25 mouse cellular contexts compared by ENCODE assay signal in the genomic region with DNA sequence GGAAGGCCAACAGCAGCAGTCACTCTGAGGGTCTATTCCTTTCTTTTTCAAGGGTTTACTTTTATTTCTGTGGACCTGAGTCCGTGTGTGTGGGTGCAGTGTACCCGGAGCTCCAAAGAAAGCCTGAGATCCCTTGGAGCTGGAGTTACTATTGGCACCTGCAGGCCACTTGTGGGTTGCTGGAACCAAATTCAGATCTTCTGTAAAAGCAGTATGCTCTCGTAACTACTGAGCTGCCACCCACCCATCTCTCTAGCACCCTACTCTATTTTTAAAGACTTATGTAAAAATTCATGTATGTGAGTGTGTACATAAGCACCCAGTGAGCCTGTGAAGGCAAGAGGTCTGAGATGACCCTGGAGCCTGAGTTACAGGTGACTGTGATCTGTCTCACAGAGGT. TPM values are rescaled to one million over a fixed set of nuclear protein-coding genes. Genes with fewer than 3 reads are reported as not detected.
DNase-seq lines count a peak whose midpoint lies in the region; ATAC-seq and TF ChIP-seq lines count a peak whose summit lies in the region.
"Had no signal": no experiment of that assay in that cellular context is flagged by ENCODE, and none has a peak within 500 bp of the region (broad histone marks: within the 10 kb centered on the region; RNA-seq: fewer than 3 reads in every experiment).

No protein-coding gene starts in this region.

- H3K4me3 ChIP-seq in left cerebral cortex, adult 2 months, result no peak overlapping the region
- H3K4me3 ChIP-seq in liver, embryonic 12.5 days, result no peak overlapping the region
- no peak overlapping the region for H3K4me3 ChIP-seq in lung, adult 2 months (replicated peaks; ENCODE audit: extremely low read depth, low read depth, low read length)
- H3K4me3 ChIP-seq: forebrain, embryonic 13.5 days; heart, embryonic 13.5 days; hindbrain, embryonic 10.5 days; kidney, embryonic 15.5 days had no signal

- TF ChIP-seq CTCF in left cerebral cortex, adult 2 months (IDR thresholded peaks at IDR 0.05), result no peak
- no peak for TF ChIP-seq CTCF in lung, adult 2 months (IDR thresholded peaks at IDR 0.05; ENCODE audit: insufficient read depth, low read length)

- H3K4me2 ChIP-seq in liver, embryonic 12.5 days, result no peak overlapping the region
- H3K4me2 ChIP-seq: forebrain, embryonic 13.5 days; heart, embryonic 13.5 days; kidney, embryonic 15.5 days; midbrain, embryonic 11.5 days had no signal

- peaks cover 17% of the 10 kb centered on the region for H3K36me3 ChIP-seq in liver, embryonic 12.5 days

- intact Hi-C loops in left cerebral cortex, adult 2 months (cut with DNase I), result loop anchor here (5.0 kb wide), 1 partner anchor 48 kb away; no protein-coding TSS in a partner anchor
- intact Hi-C loops in left cerebral cortex, postnatal 36 days (cut with DNase I), result no loop called here

- H3K9me3 ChIP-seq in liver, embryonic 12.5 days (replicated peaks), result no peaks in the 10 kb centered on the region
- H3K9me3 ChIP-seq: forebrain, embryonic 13.5 days; heart, embryonic 13.5 days; hindbrain, embryonic 10.5 days; kidney, embryonic 15.5 days had no signal

- no peaks in the 10 kb centered on the region for H3K27me3 ChIP-seq in liver, embryonic 12.5 days (replicated peaks)
- H3K27me3 ChIP-seq: forebrain, embryonic 13.5 days; heart, embryonic 13.5 days; kidney, embryonic 15.5 days had no signal

- TF ChIP-seq POLR2A in lung, adult 2 months (IDR thresholded peaks at IDR 0.05; ENCODE audit: borderline replicate concordance, extremely low read depth, low read depth, low read length), result no peak

- H3K9ac ChIP-seq in liver, embryonic 12.5 days, result no peak overlapping the region
- H3K9ac ChIP-seq: forebrain, embryonic 13.5 days; heart, embryonic 13.5 days; kidney, embryonic 15.5 days had no signal

- 86% methylated on average over 3 of the region's 3 CpGs for WGBS in liver, embryonic 12.5 days (ENCODE audit: insufficient replicate concordance)
- WGBS in lung, adult 2 months, result 80% methylated on average over 3 of the region's 3 CpGs

- DNase-seq in right cerebral cortex, adult 18-20 months, result peak; percentile 44
- no peak for DNase-seq in right cerebral cortex, postnatal 4 days
- DNase-seq in left cerebral cortex, adult 2 months (ENCODE audit: extremely low spot score in 1 of 2, low spot score in 2 of 2), result peak; percentile 8 to 24
- peak; percentile 26 to 43 for DNase-seq in left cerebral cortex, postnatal 36 days (ENCODE audit: low spot score in 2 of 2)
- DNase-seq in telencephalon, adult 2 months (ENCODE audit: low read depth, low spot score), result peak; percentile 53
- no peak for DNase-seq in lung, postnatal 14 days
- DNase-seq in lung, adult 2 months, result no peak
- DNase-seq: adrenal gland, postnatal 14 days; cerebellum, adult 11-12 months; cerebellum, adult 9-11 months; heart, postnatal 10 days; kidney, adult 18-20 months; kidney, postnatal 25 days; spleen, adult 18-20 months; thymus, postnatal 4 days had no signal

- no peaks in the 10 kb centered on the region for H3K4me1 ChIP-seq in liver, embryonic 12.5 days
- no peaks in the 10 kb centered on the region for H3K4me1 ChIP-seq in lung, adult 2 months (ENCODE audit: control insufficient read depth, insufficient read depth, low read length)
- H3K4me1 ChIP-seq: forebrain, embryonic 13.5 days; heart, embryonic 13.5 days; hindbrain, embryonic 10.5 days had no signal

- no peak for ATAC-seq in liver, embryonic 12.5 days
- ATAC-seq: forebrain, embryonic 13.5 days; hindbrain, embryonic 16.5 days; lung, postnatal 0 days; midbrain, embryonic 16.5 days had no signal

- no peak overlapping the region for H3K27ac ChIP-seq in left cerebral cortex, adult 2 months
- H3K27ac ChIP-seq in liver, embryonic 12.5 days, result no peak overlapping the region
- H3K27ac ChIP-seq: forebrain, embryonic 13.5 days; heart, embryonic 13.5 days; hindbrain, embryonic 10.5 days; kidney, embryonic 15.5 days; stomach, postnatal 0 days had no signal

RNA-seq across cellular contexts. Expression of gene Epb41l5, which starts 43.4 kb away (rescaled TPM):
- total RNA-seq in left cerebral cortex, adult 2 months (2021), result 1 to 10 TPM; 5.8 to 6.8 TPM
- 1 to 10 TPM; 5.6 to 6.3 TPM for total RNA-seq in left cerebral cortex, postnatal 36 days (2021)
- 16.8 and 17.2 TPM in 2 replicates for polyA plus RNA-seq in liver, embryonic 12.5 days (2016; fragmentation: Nextera tagmentation; extraction: Ambion mirVana)
- 15.8 and 28.0 TPM in 2 replicates for polyA plus RNA-seq in lung, adult 2 months (2012; rRNA removed)

Comparison
In these comparisons a context has a peak if more than half of its experiments do, and no peak if none do; other contexts are left out.
1. DNase-seq: peak in right cerebral cortex, adult 18-20 months (single experiment), left cerebral cortex, adult 2 months (2 of 2), left cerebral cortex, postnatal 36 days (2 of 2) and telencephalon, adult 2 months (single experiment); none in right cerebral cortex, postnatal 4 days (single experiment), lung, postnatal 14 days (single experiment) and lung, adult 2 months (single experiment).